Mouse (Mus musculus): ENCODE data around the gene Adig. TPM values are rescaled to one million over a fixed set of nuclear protein-coding genes. Genes with fewer than 3 reads are reported as not detected.
A peak's percentile ranks its signal among the peaks of the same experiment; 100 is the strongest.

Adig gene
- polyA plus RNA-seq, 1 experiment from 2014 or later: not detected

- Histone ChIP-seq H3K9ac (no peak within 1 kb of the TSS), H3K27ac (no peak within 1 kb of the TSS), H3K4me1 (no peaks in the 10 kb centered on the region), H3K27me3 (no peaks in the 10 kb centered on the region), H3K9me3 (no peaks in the 10 kb centered on the region), H3K36me3 (no peaks in the 10 kb centered on the region), H3K4me2 (no peak within 1 kb of the TSS), H3K4me3 (no peak within 1 kb of the TSS)
- ATAC-seq (ENCODE audit: insufficient number of reproducible peaks, insufficient read depth, low FRiP score, low TSS enrichment, low read depth): no peak
- 78% methylated on average over 10 of the region's 10 CpGs for WGBS
Observed at GRCm38 (mm10) chr2:158512528-158512927, 10.1 kb downstream of the Adig start, which contains the start of gene Arhgap40. Gene Arhgap40 (plus strand): TSS chr2:158512796.

- Histone ChIP-seq H3K27ac (no peak overlapping the region), H3K27me3 (no peaks in the 10 kb centered on the region), H3K4me1 (no peaks in the 10 kb centered on the region), H3K9me3 (no peaks in the 10 kb centered on the region), H3K9ac (no peak overlapping the region), H3K4me3 (no peak overlapping the region), H3K36me3 (no peaks in the 10 kb centered on the region), H3K4me2 (no peak overlapping the region)
- no peak for ATAC-seq (ENCODE audit: insufficient number of reproducible peaks, insufficient read depth, low FRiP score, low TSS enrichment, low read depth)
- 84% methylated on average over 12 of the region's 12 CpGs for WGBS
Observed at GRCm38 (mm10) chr2:158513821-158514336, 11.5 kb downstream of the Adig start.

GRCm38 (mm10) chr2:158518583-158518982, 16.2 kb downstream of the Adig start:
- Histone ChIP-seq H3K4me2 (no peak overlapping the region), H3K4me1 (no peaks in the 10 kb centered on the region), H3K27ac (no peak overlapping the region), H3K9ac (0 out of 2 replicates have a peak overlapping the region, but pooled peaks have one; percentile 16), H3K9me3 (0 out of 2 replicates have a peak, but pooled peaks cover 4% of the 10 kb centered on the region), H3K27me3 (no peaks in the 10 kb centered on the region), H3K4me3 (no peak overlapping the region), H3K36me3 (no peaks in the 10 kb centered on the region)
- WGBS: 63% methylated on average over 6 of the region's 6 CpGs
- no peak for ATAC-seq (ENCODE audit: insufficient number of reproducible peaks, insufficient read depth, low FRiP score, low TSS enrichment, low read depth)

GRCm38 (mm10) chr2:158519071-158519470, 16.7 kb downstream of the Adig start:
- no peak overlapping the region for H3K27ac ChIP-seq
- H3K9ac ChIP-seq: 0 out of 2 replicates have a peak overlapping the region, but pooled peaks have one; percentile 16
- H3K4me1 ChIP-seq: no peaks in the 10 kb centered on the region
- H3K9me3 ChIP-seq: 0 out of 2 replicates have a peak, but pooled peaks cover 4% of the 10 kb centered on the region
- WGBS: 71% methylated on average over 11 of the region's 11 CpGs
- no peaks in the 10 kb centered on the region for H3K36me3 ChIP-seq
- no peak for ATAC-seq (ENCODE audit: insufficient number of reproducible peaks, insufficient read depth, low FRiP score, low TSS enrichment, low read depth)
- no peak overlapping the region for H3K4me2 ChIP-seq
- H3K4me3 ChIP-seq: no peak overlapping the region
- no peaks in the 10 kb centered on the region for H3K27me3 ChIP-seq

GRCm38 (mm10) chr2:158519800-158520199, 17.4 kb downstream of the Adig start:
- H3K9me3 ChIP-seq: 0 out of 2 replicates have a peak, but pooled peaks cover 4% of the 10 kb centered on the region
- no peak overlapping the region for H3K4me2 ChIP-seq
- H3K9ac ChIP-seq: no peak overlapping the region
- H3K27me3 ChIP-seq: no peaks in the 10 kb centered on the region
- no peaks in the 10 kb centered on the region for H3K4me1 ChIP-seq
- no peaks in the 10 kb centered on the region for H3K36me3 ChIP-seq
- ATAC-seq (ENCODE audit: insufficient number of reproducible peaks, insufficient read depth, low FRiP score, low TSS enrichment, low read depth): no peak
- H3K4me3 ChIP-seq: no peak overlapping the region
- no peak overlapping the region for H3K27ac ChIP-seq
- WGBS: 58% methylated on average over 6 of the region's 6 CpGs

- no peaks in the 10 kb centered on the region for H3K4me1 ChIP-seq
- ATAC-seq (ENCODE audit: insufficient number of reproducible peaks, insufficient read depth, low FRiP score, low TSS enrichment, low read depth): no peak
- no peaks in the 10 kb centered on the region for H3K27me3 ChIP-seq
- H3K36me3 ChIP-seq: no peaks in the 10 kb centered on the region
- WGBS: 79% methylated on average over 8 of the region's 8 CpGs
- no peak overlapping the region for H3K4me2 ChIP-seq
- no peak overlapping the region for H3K27ac ChIP-seq
- no peak overlapping the region for H3K4me3 ChIP-seq
- 0 out of 2 replicates have a peak, but pooled peaks cover 4% of the 10 kb centered on the region for H3K9me3 ChIP-seq
- H3K9ac ChIP-seq: no peak overlapping the region
Observed at GRCm38 (mm10) chr2:158523060-158523459, 20.6 kb downstream of the Adig start.

GRCm38 (mm10) chr2:158524129-158524860, 21.9 kb downstream of the Adig start:
- H3K4me1 ChIP-seq: no peaks in the 10 kb centered on the region
- ATAC-seq (ENCODE audit: insufficient number of reproducible peaks, insufficient read depth, low FRiP score, low TSS enrichment, low read depth): no peak
- no peak overlapping the region for H3K4me2 ChIP-seq
- H3K36me3 ChIP-seq: no peaks in the 10 kb centered on the region
- H3K27ac ChIP-seq: no peak overlapping the region
- no peaks in the 10 kb centered on the region for H3K27me3 ChIP-seq
- WGBS: 80% methylated on average over 16 of the region's 16 CpGs
- H3K4me3 ChIP-seq: no peak overlapping the region
- H3K9ac ChIP-seq: no peak overlapping the region
- 0 out of 2 replicates have a peak, but pooled peaks cover 4% of the 10 kb centered on the region for H3K9me3 ChIP-seq

GRCm38 (mm10) chr2:158534090-158534489, 31.7 kb downstream of the Adig start:
- Histone ChIP-seq H3K4me2 (no peak overlapping the region), H3K36me3 (no peaks in the 10 kb centered on the region), H3K27ac (no peak overlapping the region), H3K9me3 (no peaks in the 10 kb centered on the region), H3K27me3 (no peaks in the 10 kb centered on the region), H3K4me1 (no peaks in the 10 kb centered on the region), H3K9ac (no peak overlapping the region), H3K4me3 (no peak overlapping the region)
- 10% methylated on average over 4 of the region's 4 CpGs for WGBS
- ATAC-seq (ENCODE audit: insufficient number of reproducible peaks, insufficient read depth, low FRiP score, low TSS enrichment, low read depth): no peak

GRCm38 (mm10) chr2:158534559-158534958, 32.1 kb downstream of the Adig start:
- Histone ChIP-seq H3K4me3 (no peak overlapping the region), H3K4me2 (no peak overlapping the region), H3K9ac (no peak overlapping the region), H3K27me3 (no peaks in the 10 kb centered on the region), H3K9me3 (no peaks in the 10 kb centered on the region), H3K4me1 (no peaks in the 10 kb centered on the region), H3K36me3 (no peaks in the 10 kb centered on the region), H3K27ac (no peak overlapping the region)
- WGBS: 81% methylated on average over 8 of the region's 8 CpGs
- no peak for ATAC-seq (ENCODE audit: insufficient number of reproducible peaks, insufficient read depth, low FRiP score, low TSS enrichment, low read depth)

- Histone ChIP-seq H3K4me3 (peak overlapping the region; percentile 20), H3K9ac (peak overlapping the region; percentile 44; the same call in 1 of the 2 replicates), H3K27me3 (no peaks in the 10 kb centered on the region; the same call in 1 of the 2 replicates), H3K9me3 (no peaks in the 10 kb centered on the region), H3K27ac (no peak overlapping the region), H3K4me2 (peak overlapping the region; percentile 53), H3K4me1 (no peaks in the 10 kb centered on the region), H3K36me3 (no peaks in the 10 kb centered on the region)
- 54% methylated on average over 24 of the region's 24 CpGs for WGBS
- no peak for ATAC-seq (ENCODE audit: insufficient number of reproducible peaks, insufficient read depth, low FRiP score, low TSS enrichment, low read depth)
Observed at GRCm38 (mm10) chr2:158539433-158540305, 37.3 kb downstream of the Adig start.

GRCm38 (mm10) chr2:158541286-158541685, 38.9 kb downstream of the Adig start:
- no peaks in the 10 kb centered on the region for H3K36me3 ChIP-seq
- 51% methylated on average over 4 of the region's 4 CpGs for WGBS
- H3K9me3 ChIP-seq: no peaks in the 10 kb centered on the region
- H3K27me3 ChIP-seq: no peaks in the 10 kb centered on the region; the same call in 1 of the 2 replicates
- H3K4me3 ChIP-seq: no peak overlapping the region
- no peak overlapping the region for H3K4me2 ChIP-seq
- no peaks in the 10 kb centered on the region; the same call in 1 of the 2 replicates for H3K4me1 ChIP-seq
- no peak overlapping the region for H3K9ac ChIP-seq
- no peak overlapping the region for H3K27ac ChIP-seq
- ATAC-seq (ENCODE audit: insufficient number of reproducible peaks, insufficient read depth, low FRiP score, low TSS enrichment, low read depth): no peak

All from embryonic facial prominence, embryonic 13.5 days (tissue).